Mouse (Mus musculus) layer of hippocampus, adult 11-12 months (tissue): ENCODE measurements around the gene Olfr1493-ps1.

Source experiments
- DNase-seq: peaks from one replicate; pipeline ENCODE4 v3.0.0; 2022; ENCODE audit warnings: low spot score

Gene Olfr1493-ps1

DNA sequence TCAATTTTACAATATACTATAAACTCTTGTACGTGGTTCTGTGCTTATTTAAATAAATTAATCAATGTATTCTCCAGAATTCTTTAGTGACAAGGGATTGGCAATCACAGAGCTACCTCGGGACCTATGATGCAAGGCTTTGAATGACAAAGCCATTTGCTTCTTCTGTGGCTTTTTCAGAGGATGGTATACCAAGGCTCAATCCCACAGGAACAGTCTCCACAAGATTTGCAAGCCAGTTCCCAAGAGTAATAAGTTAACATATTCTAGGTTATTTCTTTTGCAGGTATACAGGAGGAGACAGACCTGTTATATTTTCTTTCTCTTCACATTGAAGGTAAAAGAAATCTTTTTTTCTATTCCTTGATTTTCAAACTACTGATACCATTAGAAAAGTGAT lies at the start of gene Olfr1493-ps1:
Olfr1493-ps1 (plus strand) TSS at position 301 of the 400 bp plus-strand sequence.
- no peak for DNase-seq

DNA sequence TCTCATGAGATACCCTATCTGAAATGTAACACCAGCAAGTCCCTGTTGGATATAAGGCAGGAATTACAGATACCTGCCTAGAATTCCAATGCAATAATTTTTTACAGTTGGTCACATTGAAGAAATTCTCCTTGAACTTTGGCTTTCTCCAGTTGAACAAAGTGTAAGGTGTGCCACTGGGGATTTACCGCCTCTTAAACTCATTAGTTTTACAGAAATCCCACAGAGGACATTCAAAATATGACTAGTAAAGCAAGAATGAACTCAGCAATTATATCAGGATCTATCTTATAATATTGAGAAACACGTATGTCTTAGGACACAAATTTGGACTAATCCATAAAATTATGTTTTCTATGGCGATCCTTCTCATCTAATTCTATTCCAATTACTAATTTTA lies 26.1 kb upstream of the Olfr1493-ps1 start, which contains the start of gene Olfr1491:
Olfr1491 (plus strand) TSS at position 301 of the 400 bp plus-strand sequence.
- DNase-seq, result no peak

DNA sequence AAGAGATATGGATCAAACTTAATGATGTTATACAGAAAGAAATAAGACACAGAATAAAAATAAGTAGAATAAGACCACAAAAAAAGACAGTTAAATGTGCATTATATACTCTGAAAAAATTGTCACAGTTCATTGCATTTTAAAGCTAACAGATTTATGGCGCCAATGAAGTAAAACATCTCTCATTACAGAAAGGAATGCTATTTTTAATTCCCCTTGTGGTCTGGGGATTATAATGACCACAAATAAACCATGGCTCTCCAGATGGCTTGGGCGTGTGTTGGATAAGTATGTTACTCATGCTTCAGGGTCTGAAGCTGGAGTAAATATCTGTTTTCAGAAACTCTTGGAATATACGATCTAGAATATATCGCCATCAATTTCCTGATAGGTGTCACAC lies 16.4 kb downstream of the Olfr1493-ps1 start, which contains the start of gene Olfr1494:
Olfr1494 (plus strand) TSS at position 301 of the 400 bp plus-strand sequence.
- DNase-seq, result no peak

DNA sequence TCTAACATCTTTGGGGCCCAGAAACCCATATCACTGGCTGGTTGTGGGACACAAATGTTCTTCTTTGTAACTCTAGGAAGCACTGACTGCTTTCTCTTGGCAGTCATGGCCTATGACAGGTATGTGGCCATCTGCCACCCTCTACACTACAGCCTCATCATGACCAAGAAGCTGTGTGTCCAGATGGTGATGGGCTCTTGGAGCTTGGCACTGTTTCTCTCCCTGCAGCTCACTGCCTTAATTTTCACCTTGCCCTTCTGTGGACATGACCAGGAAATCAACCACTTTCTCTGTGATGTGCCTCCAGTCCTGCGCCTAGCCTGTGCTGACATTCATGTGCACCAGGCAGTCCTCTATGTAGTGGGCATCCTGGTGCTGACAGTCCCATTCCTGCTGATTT lies 26.3 kb downstream of the Olfr1493-ps1 start:
- no peak for DNase-seq

DNA sequence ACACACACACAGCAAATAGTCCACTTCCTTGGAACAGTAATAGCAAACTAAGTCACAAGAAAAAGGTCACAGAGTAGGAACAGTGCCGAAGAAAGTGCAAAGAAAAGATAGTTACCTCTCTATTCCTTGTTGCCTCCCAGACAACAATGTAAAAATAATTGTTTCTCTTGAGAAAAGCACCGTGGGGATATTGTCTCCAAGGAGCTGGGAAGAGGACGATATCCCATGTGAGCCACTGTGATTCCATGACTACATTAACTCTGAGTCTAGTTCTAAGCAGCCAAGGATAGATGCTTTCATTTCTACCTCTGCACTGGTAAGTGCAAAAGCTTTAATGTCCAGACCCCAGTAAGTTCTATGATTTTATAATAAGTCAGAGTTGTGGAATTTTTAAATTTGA lies 41.2 kb downstream of the Olfr1493-ps1 start, which contains the start of gene Olfr1495:
Olfr1495 (plus strand) TSS at position 301 of the 400 bp plus-strand sequence.
- DNase-seq, result no peak

DNA sequence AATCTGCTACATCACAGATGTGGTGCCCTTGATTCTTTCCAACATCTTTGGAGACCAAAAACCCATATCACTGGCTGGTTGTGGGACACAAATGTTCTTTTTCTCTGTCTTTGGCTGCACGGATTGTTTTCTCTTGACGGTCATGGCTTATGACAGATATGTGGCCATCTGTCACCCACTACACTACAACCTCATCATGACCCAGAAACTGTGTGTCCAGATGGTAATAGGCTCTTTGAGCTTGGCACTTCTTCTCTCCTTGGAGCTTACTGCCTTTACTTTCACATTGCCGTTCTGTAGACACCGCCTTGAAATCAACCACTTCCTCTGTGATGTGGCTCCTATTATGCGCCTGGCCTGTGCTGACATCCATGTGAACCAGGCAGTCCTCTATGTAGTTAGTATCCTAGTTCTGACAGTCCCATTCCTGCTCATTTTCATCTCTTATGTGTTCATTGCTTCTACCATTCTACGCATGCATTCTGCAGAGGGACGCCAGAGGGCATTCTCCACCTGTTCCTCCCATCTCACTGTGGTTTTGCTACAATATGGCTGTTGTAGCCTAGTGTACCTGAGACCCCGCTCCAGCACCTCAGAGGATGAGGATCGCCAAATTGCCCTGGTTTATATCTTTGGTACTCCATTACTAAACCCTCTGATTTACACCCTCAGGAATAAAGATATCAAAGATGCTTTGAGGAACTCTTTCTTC lies 45.6 kb downstream of the Olfr1493-ps1 start:
- DNase-seq, result no peak

DNA sequence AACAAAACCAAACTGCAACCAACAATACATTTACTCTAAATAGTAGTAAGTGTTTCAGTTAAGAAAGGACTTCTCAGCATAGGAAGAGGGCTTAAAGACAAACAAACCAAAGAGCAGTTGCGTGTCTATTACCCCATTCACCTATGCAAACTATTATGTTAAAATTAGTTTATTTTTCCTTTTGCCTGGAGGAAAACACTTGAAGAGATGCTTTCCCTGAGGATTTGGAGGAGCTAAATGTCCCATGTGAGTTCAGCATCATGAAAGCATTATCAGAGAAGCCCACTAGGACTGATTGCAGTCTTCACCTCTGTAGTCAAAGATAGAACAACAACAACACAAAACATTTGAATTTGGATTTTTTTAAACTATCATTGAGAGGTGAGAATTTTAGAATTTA lies 54.5 kb downstream of the Olfr1493-ps1 start, which contains the start of gene Olfr1496:
Olfr1496 (plus strand) TSS at position 301 of the 400 bp plus-strand sequence.
- DNase-seq, result no peak
